Mouse (Mus musculus) retina, embryonic 14.5 days (tissue): Measurements from ENCODE around the gene Syce1l.

ENCODE experiments used
- DNase-seq: peaks from one replicate; pipeline ENCODE4 v3.0.0-alpha.2; 2015; ENCODE audit warnings: low spot score

Gene Syce1l

DNA sequence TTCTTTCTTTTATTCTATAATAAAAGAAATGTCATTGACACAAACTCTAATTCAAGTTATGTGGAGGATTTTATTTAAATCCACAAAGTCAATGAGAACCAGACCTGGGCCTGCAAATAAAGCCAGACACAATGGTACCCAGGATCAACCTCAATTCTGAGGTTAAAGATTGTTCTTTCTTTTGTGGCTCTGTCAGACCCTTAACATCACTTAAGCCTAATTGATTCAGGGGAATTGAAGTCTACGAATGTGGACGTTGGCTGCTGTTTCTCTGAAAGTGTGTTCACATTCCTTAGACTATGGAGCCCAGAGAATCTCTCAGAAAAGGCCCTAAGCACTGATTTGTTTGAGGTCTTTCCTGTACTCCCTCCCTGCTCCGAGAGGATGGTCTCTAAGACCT is 30.3 kb downstream of the Syce1l start:
- peak; percentile 42 for DNase-seq

DNA sequence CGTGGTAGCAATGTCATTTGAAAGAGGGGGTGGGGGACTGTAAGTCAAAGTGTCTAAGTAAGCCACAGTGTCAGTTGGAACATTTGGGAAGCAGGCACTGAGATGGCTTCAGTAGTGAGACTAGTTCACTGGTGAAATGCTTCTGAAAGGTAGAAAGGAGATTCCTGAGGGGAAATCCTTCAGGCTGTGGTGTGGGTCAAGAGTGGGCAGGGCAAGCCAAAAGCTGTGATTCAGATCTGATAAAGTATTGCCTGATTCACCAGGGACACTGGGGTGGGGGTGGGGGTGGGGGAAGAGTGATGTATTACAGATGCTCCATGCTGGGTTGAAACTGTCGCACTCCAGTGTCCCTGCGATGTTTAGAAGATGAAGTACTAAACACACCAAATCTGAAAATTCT is 31.6 kb downstream of the Syce1l start:
- no peak for DNase-seq

DNA sequence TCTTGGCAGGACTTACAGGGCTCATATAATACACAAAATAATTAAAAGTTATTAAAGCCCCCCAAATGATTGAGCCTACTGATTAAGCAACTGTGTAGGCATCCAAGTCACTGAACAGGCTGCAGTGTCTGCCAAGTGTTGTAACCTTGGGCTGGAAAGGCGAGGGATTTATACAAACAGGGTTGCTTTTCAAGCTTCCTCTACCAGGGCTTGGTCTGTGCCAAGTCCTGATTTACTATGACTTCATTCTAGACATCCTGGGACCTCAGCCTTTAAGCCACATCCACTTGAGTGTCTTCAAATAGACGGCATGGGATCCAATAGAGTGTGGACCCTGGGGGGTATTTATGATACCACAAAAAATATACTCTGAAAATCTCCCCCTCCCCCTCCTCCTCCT is 32.3 kb downstream of the Syce1l start:
- no peak for DNase-seq

DNA sequence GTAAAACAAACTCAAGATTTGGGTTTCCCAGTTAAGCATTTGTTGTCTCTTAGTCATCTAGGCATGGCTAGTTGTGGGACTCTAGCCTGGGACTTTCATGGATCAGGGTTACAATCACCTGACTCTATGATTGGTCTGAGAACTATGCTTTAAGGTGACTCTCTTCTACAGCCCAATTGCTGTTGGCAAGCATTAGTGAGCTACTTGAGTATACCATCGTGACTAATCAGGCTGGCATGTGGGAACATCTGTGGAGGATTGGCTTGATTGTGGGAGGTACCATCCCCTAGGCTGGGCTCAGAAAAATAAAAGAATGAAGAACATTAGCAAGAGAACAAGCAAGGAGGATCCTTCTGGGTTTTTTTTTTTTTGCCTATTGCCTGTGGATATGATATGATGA is 33.8 kb downstream of the Syce1l start:
- no peak for DNase-seq

DNA sequence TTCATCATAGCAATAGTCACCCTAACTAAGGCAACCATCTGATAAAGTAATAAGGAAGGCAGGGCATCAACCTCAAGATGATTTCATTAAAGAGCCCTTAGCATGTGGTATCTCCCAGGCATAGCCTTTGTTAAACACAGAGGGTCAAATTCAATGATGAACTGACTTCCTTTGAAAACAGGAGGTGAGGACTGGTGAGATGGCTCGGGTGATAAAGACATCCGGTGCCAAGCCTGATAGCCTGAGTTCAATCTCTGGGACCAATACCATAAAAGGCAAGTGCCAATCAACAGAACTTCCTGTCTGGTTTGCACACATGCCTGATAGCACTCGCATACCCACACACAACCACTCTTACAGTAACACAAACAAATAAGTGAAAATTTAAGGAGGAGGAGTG is 36.3 kb downstream of the Syce1l start:
- no peak for DNase-seq

GRCm38 (mm10) chr8:113687889-113688542 is 45.0 kb downstream of the Syce1l start:
- DNase-seq, result no peak

DNA sequence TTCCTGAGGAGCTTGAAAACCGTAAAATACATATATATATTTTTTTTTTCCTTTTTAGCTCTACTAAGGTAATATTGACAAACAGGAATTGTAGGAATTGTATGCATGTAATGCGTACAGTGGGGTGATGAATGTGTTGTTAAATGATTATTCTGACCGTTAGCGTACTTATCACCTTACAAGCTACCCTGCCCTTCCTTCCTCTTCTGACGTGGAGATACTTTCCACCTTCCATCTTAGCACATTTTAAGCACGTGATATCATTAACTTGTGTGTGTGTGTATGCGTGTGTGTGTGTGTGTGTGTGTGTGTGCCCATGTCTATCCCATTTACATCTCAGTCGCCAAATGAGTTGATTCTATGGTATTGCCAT is 45.5 kb downstream of the Syce1l start:
- no peak for DNase-seq

DNA sequence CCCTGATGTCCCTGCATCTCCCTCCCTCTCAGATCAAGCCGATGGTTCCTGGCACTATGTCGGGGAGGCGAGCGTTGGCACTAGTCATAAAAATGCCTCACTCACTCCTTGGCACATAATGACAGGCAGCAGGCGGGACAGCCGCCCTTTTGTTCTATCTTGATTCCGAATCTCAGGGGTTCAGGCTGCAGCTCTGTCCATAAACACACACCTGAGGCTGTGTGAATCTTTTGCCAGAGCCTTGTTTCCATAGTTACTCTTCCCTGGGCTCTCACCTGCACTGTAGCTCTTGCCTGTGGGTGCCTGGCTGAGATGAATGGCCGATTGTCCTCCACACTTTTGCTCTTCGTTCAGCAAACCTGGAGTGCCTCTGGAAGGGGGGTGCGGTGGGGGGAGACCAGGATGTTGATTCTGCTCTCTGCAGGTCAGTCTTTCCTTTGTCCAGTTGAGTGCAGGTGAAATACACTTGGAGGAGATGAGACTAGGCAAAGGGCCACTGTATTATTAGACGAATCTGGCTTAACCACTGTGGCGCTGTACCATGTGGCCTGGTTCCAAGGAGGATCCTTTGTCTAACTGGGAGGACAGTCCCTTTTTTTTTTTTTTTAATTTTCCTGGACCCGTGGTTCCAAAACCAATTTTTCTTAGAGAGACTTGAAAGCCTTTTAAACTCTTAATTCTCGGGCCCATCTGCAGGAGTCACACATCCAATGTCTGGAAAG is 48.8 kb downstream of the Syce1l start:
- DNase-seq, result no peak

- DNase-seq, result peak; percentile 10
These were observed 62.0 kb downstream of the Syce1l start for GRCm38 (mm10) chr8:113704968-113705367.
